Mouse (Mus musculus): ENCODE measurements at regions not wholly inside any gene's neighbourhood (a gene's known extent, or its start where the extent isn't known, plus 50 kb on each side); places are given as distances from the start of the nearest gene placed in this dataset.
A peak's percentile ranks its signal among the peaks of the same experiment; 100 is the strongest.

DNA sequence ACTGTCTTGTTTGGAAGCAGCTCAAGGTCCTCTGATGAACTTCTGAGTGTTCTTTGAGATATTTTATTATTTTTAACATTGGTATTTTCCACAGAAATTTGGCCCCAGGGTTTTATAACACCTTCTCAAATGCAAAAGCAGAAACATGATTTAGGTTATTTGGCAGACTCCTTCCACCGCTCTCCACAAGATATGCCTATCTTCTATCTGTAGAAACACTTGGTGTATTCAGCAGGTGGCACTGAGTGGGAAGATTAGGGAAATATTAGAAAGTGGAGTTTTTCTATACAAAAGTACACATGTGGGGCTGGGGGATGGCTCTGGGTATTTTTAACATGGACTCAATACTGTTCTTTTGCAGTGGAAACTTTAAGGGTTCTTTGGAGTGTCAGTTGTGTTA, 475.3 kb downstream of the Dach1 start:
- Histone ChIP-seq H3K27ac (ENCODE audit: low read depth) (no peak overlapping the region), H3K4me2 (ENCODE audit: low read length) (no peak overlapping the region), H3K9ac (ENCODE audit: low read length) (no peak overlapping the region), H3K36me3 (ENCODE audit: control insufficient read depth, insufficient read depth, low read length) (no peaks in the 10 kb centered on the region), H3K27me3 (replicated peaks; ENCODE audit: control insufficient read depth, insufficient read depth, low read length) (no peaks in the 10 kb centered on the region), H3K4me1 (replicated peaks; ENCODE audit: control insufficient read depth, insufficient read depth, low read length) (no peaks in the 10 kb centered on the region), H3K4me3 (ENCODE audit: low read depth, low read length) (no peak overlapping the region), H3K9me3 (ENCODE audit: control insufficient read depth, low read length) (no peaks in the 10 kb centered on the region)
- DNase-seq (ENCODE audit: low spot score): no peak
- WGBS: 95% methylated on average over 1 of the region's 1 CpGs
- no peak for ATAC-seq (replicated peaks; ENCODE audit: low FRiP score, low TSS enrichment, low read depth)

DNA sequence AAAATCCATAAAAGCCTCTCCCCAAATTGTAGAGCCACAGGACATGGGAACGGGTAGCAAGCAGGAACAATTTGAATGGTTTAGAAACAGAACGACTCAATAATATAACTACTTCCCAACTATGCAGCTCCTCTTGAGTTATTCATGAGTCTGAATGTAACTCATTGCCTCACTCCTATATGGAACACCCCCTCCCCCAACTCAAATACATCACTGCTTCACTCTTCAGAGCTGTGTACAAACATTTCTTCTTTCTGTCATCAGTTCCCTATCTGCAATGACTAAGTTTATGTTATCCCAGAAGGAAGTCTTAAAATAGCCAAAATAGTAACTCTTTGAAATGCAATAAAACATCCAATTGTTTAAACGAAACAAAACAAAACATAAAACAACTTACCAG, 484.9 kb downstream of the Dach1 start:
- Histone ChIP-seq H3K27ac (ENCODE audit: low read depth) (no peak overlapping the region), H3K9ac (ENCODE audit: low read length) (no peak overlapping the region), H3K4me2 (ENCODE audit: low read length) (no peak overlapping the region), H3K36me3 (ENCODE audit: control insufficient read depth, insufficient read depth, low read length) (no peaks in the 10 kb centered on the region), H3K4me3 (ENCODE audit: low read depth, low read length) (no peak overlapping the region), H3K27me3 (replicated peaks; ENCODE audit: control insufficient read depth, insufficient read depth, low read length) (no peaks in the 10 kb centered on the region), H3K9me3 (ENCODE audit: control insufficient read depth, low read length) (no peaks in the 10 kb centered on the region), H3K4me1 (replicated peaks; ENCODE audit: control insufficient read depth, insufficient read depth, low read length) (no peaks in the 10 kb centered on the region)
- ATAC-seq (replicated peaks; ENCODE audit: low FRiP score, low TSS enrichment, low read depth) (no peak), DNase-seq (ENCODE audit: low spot score) (no peak)
- 45% methylated on average over 3 of the region's 3 CpGs for WGBS

DNA sequence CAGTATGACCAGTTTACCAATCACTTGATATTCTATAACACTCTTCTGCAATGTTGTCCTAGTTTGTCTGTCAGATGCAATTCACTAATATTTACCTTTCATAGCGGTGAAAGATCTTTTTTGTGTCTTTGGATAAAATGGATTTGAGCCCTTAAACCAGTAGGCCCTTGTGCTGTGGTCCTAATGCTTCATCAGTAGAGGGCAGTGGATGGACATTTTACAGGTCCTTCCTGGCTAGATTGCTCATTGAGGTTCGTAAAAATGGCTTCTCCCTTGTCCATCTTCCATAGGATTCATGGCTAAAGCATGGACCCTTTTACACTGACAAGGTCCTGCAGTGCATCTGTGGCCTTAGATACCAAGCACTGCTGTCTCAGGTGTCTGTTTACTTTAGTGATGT, 501.8 kb downstream of the Dach1 start:
- Histone ChIP-seq H3K4me1 (replicated peaks; ENCODE audit: control insufficient read depth, insufficient read depth, low read length) (no peaks in the 10 kb centered on the region), H3K27ac (ENCODE audit: low read depth) (no peak overlapping the region), H3K4me3 (ENCODE audit: low read depth, low read length) (no peak overlapping the region), H3K9ac (ENCODE audit: low read length) (no peak overlapping the region), H3K4me2 (ENCODE audit: low read length) (no peak overlapping the region), H3K9me3 (ENCODE audit: control insufficient read depth, low read length) (no peaks in the 10 kb centered on the region), H3K36me3 (ENCODE audit: control insufficient read depth, insufficient read depth, low read length) (no peaks in the 10 kb centered on the region), H3K27me3 (replicated peaks; ENCODE audit: control insufficient read depth, insufficient read depth, low read length) (no peaks in the 10 kb centered on the region)
- no peak for ATAC-seq (replicated peaks; ENCODE audit: low FRiP score, low TSS enrichment, low read depth)
- DNase-seq (ENCODE audit: low spot score): no peak
- 61% methylated on average over 2 of the region's 2 CpGs for WGBS

DNA sequence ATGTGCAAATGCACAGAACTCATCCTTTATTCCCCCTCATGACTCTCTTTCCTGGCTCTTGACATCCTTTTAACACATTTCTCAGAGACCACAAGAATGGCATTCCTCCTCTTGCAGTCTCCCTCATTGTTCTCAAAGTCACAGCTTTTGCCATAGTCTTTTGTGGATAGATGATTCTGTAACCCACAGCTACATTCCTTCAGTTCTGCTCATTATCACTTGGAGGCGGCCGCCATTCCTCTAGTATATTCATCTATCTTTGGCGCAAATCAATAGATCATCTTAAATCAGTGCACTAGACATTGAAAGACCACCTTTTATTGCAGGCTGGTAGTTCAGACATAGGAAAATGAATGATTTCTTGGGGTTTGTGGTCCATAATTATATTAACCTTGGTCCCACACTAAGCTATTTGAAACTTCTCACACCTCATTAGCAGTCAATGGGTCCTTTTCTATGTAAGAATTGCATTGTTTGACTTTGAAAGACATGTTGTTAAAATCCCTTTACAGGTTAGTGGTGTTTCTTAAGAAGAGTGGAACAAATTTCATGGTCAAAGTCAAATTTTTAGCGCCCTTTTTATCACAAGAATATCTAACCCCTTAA, 531.3 kb downstream of the Dach1 start:
- H3K27ac ChIP-seq (ENCODE audit: low read depth): no peak overlapping the region
- WGBS: 93% methylated on average over 4 of the region's 4 CpGs

DNA sequence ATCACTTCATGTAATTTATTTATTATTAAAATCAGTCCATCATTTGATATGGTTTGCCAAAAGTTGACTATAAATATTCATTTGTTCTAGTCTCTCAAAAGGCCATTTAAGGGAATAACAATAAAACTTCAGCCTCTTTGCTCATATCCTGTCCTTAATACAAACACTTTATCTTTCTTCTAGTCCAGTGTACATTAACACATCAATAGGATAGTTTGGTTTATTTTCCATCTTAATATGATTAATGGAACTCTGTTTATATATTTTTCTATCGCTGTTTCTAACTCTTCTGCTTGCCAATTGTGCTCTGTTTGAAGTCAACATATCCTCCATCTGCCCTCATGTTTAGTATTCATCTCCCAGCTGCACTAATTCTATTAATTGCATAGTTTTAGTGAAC, 558.1 kb downstream of the Dach1 start:
- H3K4me2 ChIP-seq (ENCODE audit: low read length): no peak overlapping the region
- H3K4me1 ChIP-seq (replicated peaks; ENCODE audit: control insufficient read depth, insufficient read depth, low read length): no peaks in the 10 kb centered on the region
- 61% methylated on average over 1 of the region's 1 CpGs for WGBS
- H3K9me3 ChIP-seq (ENCODE audit: control insufficient read depth, low read length): no peaks in the 10 kb centered on the region
- no peaks in the 10 kb centered on the region for H3K27me3 ChIP-seq (replicated peaks; ENCODE audit: control insufficient read depth, insufficient read depth, low read length)
- H3K9ac ChIP-seq (ENCODE audit: low read length): no peak overlapping the region
- no peaks in the 10 kb centered on the region for H3K36me3 ChIP-seq (ENCODE audit: control insufficient read depth, insufficient read depth, low read length)
- H3K27ac ChIP-seq (ENCODE audit: low read depth): no peak overlapping the region
- H3K4me3 ChIP-seq (ENCODE audit: low read depth, low read length): no peak overlapping the region
- ATAC-seq (replicated peaks; ENCODE audit: low FRiP score, low TSS enrichment, low read depth) (no peak), DNase-seq (ENCODE audit: low spot score) (no peak)

More for the DNA sequence above, 531.3 kb downstream of the Dach1 start:
- no peaks in the 10 kb centered on the region for H3K9me3 ChIP-seq (ENCODE audit: control insufficient read depth, low read length)
- no peak for ATAC-seq (replicated peaks; ENCODE audit: low FRiP score, low TSS enrichment, low read depth)
- no peak overlapping the region for H3K4me2 ChIP-seq (ENCODE audit: low read length)
- H3K27me3 ChIP-seq (replicated peaks; ENCODE audit: control insufficient read depth, insufficient read depth, low read length): no peaks in the 10 kb centered on the region
- H3K4me3 ChIP-seq (ENCODE audit: low read depth, low read length): no peak overlapping the region
- H3K4me1 ChIP-seq (replicated peaks; ENCODE audit: control insufficient read depth, insufficient read depth, low read length): no peaks in the 10 kb centered on the region
- no peak overlapping the region for H3K9ac ChIP-seq (ENCODE audit: low read length)
- no peaks in the 10 kb centered on the region for H3K36me3 ChIP-seq (ENCODE audit: control insufficient read depth, insufficient read depth, low read length)
- DNase-seq (ENCODE audit: low spot score): no peak

DNA sequence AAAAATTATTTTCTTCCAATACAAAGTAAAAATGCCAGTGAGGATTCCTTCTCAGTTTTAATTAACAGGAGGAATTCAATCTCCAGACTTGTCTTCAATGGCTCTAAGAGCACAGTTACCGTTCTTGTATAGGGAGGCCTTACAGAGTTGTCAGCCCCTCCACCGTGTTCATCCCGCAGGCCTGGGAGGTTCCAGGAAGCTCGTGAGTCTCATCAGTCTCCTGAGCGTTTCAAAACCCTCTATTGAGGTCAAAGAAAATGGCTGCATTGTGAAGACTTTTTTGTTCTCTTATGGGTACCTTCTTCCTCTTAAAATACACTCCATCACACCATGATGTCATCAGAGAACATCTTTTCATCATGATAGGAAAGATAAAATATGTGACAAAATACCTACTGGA, 572.9 kb downstream of the Dach1 start:
- Histone ChIP-seq H3K36me3 (ENCODE audit: control insufficient read depth, insufficient read depth, low read length) (no peaks in the 10 kb centered on the region), H3K4me3 (ENCODE audit: low read depth, low read length) (no peak overlapping the region), H3K9me3 (ENCODE audit: control insufficient read depth, low read length) (no peaks in the 10 kb centered on the region), H3K4me1 (replicated peaks; ENCODE audit: control insufficient read depth, insufficient read depth, low read length) (no peaks in the 10 kb centered on the region), H3K9ac (ENCODE audit: low read length) (no peak overlapping the region), H3K27ac (ENCODE audit: low read depth) (no peak overlapping the region), H3K27me3 (replicated peaks; ENCODE audit: control insufficient read depth, insufficient read depth, low read length) (no peaks in the 10 kb centered on the region), H3K4me2 (ENCODE audit: low read length) (no peak overlapping the region)
- DNase-seq (ENCODE audit: low spot score) (no peak), ATAC-seq (replicated peaks; ENCODE audit: low FRiP score, low TSS enrichment, low read depth) (no peak)
- WGBS: 70% methylated on average over 5 of the region's 5 CpGs

DNA sequence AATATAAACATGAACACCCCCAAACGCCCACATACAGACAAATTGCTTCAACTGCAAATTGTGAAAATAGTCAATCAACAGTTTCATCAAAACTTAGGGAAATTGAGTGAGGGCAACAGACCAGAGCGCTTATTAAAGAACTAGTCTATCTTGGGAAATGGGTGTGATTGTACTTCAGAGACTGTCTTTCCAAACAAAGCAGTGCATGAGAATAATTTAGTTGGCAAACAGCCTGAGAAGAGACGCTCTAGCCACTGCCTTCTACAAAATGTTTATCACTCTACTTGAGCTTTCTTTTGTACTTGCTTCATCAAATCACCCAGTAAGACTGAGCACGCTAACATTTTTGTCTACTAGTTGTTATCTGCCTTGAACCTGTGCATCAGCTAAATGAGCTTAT, 581.0 kb downstream of the Dach1 start:
- Histone ChIP-seq H3K4me3 (ENCODE audit: low read depth, low read length) (no peak overlapping the region), H3K9ac (ENCODE audit: low read length) (no peak overlapping the region), H3K4me1 (replicated peaks; ENCODE audit: control insufficient read depth, insufficient read depth, low read length) (no peaks in the 10 kb centered on the region; the same call in 1 of the 2 replicates), H3K36me3 (ENCODE audit: control insufficient read depth, insufficient read depth, low read length) (no peaks in the 10 kb centered on the region), H3K4me2 (ENCODE audit: low read length) (no peak overlapping the region), H3K9me3 (ENCODE audit: control insufficient read depth, low read length) (no peaks in the 10 kb centered on the region), H3K27ac (ENCODE audit: low read depth) (no peak overlapping the region), H3K27me3 (replicated peaks; ENCODE audit: control insufficient read depth, insufficient read depth, low read length) (no peaks in the 10 kb centered on the region)
- ATAC-seq (replicated peaks; ENCODE audit: low FRiP score, low TSS enrichment, low read depth) (no peak), DNase-seq (ENCODE audit: low spot score) (no peak)
- 63% methylated on average over 4 of the region's 4 CpGs for WGBS

DNA sequence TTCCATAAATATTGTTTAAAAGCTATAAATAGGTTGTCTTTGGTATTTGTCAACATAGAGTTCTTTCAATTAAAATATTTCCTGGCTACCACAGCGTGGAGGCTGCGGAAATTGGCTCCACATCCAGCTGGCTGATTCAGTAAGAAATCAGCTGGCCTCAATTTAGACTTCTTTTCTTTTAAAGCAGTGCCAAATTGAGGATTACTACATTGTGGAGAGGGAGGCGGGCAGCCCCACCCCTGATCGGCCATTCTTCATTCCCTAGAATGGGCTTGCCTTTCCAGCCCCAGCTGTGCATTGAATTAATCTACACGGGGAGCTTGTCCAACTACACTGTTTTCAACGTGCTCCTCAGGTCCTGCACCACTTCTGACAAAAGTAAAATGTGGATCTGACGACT, 581.4 kb downstream of the Dach1 start:
- Histone ChIP-seq H3K9me3 (ENCODE audit: control insufficient read depth, low read length) (no peaks in the 10 kb centered on the region), H3K4me3 (ENCODE audit: low read depth, low read length) (no peak overlapping the region), H3K36me3 (ENCODE audit: control insufficient read depth, insufficient read depth, low read length) (no peaks in the 10 kb centered on the region), H3K9ac (ENCODE audit: low read length) (no peak overlapping the region), H3K27ac (ENCODE audit: low read depth) (no peak overlapping the region), H3K27me3 (replicated peaks; ENCODE audit: control insufficient read depth, insufficient read depth, low read length) (no peaks in the 10 kb centered on the region), H3K4me1 (replicated peaks; ENCODE audit: control insufficient read depth, insufficient read depth, low read length) (no peaks in the 10 kb centered on the region; the same call in 1 of the 2 replicates), H3K4me2 (ENCODE audit: low read length) (no peak overlapping the region)
- WGBS: 39% methylated on average over 7 of the region's 7 CpGs
- DNase-seq (ENCODE audit: low spot score): peak; percentile 54
- no peak for ATAC-seq (replicated peaks; ENCODE audit: low FRiP score, low TSS enrichment, low read depth)

DNA sequence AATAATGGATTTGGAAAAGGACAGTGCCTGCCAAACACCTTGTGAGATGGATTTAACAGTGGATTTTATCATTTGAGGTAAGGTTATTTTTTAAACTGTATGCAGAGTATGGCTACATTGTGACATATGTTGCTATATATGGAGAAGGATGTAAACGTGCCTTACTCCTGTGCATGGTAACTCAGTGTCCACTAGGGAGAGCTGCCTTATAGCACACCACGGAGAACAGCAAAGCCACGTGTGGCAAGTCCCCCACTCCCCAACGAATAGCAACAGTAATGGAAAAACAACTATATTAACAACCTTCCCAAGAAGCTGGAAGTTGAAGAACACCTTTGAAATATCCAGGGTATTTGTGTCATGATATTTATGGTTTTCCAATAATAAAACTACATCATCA, 582.6 kb downstream of the Dach1 start:
- Histone ChIP-seq H3K4me2 (ENCODE audit: low read length) (no peak overlapping the region), H3K9me3 (ENCODE audit: control insufficient read depth, low read length) (no peaks in the 10 kb centered on the region), H3K27me3 (replicated peaks; ENCODE audit: control insufficient read depth, insufficient read depth, low read length) (no peaks in the 10 kb centered on the region), H3K36me3 (ENCODE audit: control insufficient read depth, insufficient read depth, low read length) (no peaks in the 10 kb centered on the region), H3K4me3 (ENCODE audit: low read depth, low read length) (no peak overlapping the region), H3K4me1 (replicated peaks; ENCODE audit: control insufficient read depth, insufficient read depth, low read length) (no peaks in the 10 kb centered on the region; the same call in 1 of the 2 replicates), H3K9ac (ENCODE audit: low read length) (no peak overlapping the region), H3K27ac (ENCODE audit: low read depth) (no peak overlapping the region)
- 21% methylated on average over 4 of the region's 4 CpGs for WGBS
- ATAC-seq (replicated peaks; ENCODE audit: low FRiP score, low TSS enrichment, low read depth) (0 out of 2 replicates have a peak, but pooled peaks have one; percentile 62), DNase-seq (ENCODE audit: low spot score) (no peak)
